Mouse (Mus musculus): Measurements from ENCODE around the gene 1700016D06Rik. TPM values are rescaled to one million over a fixed set of nuclear protein-coding genes. Genes with fewer than 3 reads are reported as not detected.

The 1700016D06Rik gene
- polyA plus RNA-seq, 1 experiment from 2014 or later: 0.32 TPM

DNA sequence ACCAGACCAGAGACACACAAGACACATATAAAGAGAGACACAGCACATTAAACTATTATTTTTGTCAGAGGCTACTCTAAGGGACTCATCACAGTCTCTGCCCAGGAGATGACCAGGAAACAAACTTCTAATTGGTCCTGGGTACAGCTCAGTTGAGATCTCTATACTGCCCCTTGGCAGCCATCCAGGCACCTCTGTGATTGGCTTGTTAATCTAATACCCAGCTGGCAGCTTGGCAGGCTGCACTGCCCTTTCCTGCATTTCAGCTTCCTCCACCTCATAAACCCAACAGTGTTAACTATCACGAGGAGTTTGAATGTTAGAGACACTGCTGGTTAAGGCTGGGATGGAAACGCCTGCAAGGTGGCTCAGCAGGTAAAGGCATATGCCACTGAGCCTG lies 57.7 kb downstream of the 1700016D06Rik start:
- Histone ChIP-seq H3K9ac (replicated peaks; ENCODE audit: low read depth, low read length) (no peak overlapping the region), H3K27ac (ENCODE audit: low read length) (no peak overlapping the region), H3K36me3 (ENCODE audit: control insufficient read depth, insufficient read depth) (peaks cover 5% of the 10 kb centered on the region; the same call in 1 of the 2 replicates), H3K4me3 (replicated peaks; ENCODE audit: low read length) (no peak overlapping the region), H3K4me2 (ENCODE audit: low read length) (no peak overlapping the region), H3K27me3 (replicated peaks; ENCODE audit: control insufficient read depth, insufficient read depth, low read length) (no peaks in the 10 kb centered on the region), H3K4me1 (replicated peaks; ENCODE audit: control insufficient read depth, insufficient read depth, low read length) (no peaks in the 10 kb centered on the region), H3K9me3 (ENCODE audit: control insufficient read depth, low read length) (peaks cover 5% of the 10 kb centered on the region; the same call in 1 of the 2 replicates)
- ATAC-seq: no peak
- 49% methylated on average over 2 of the region's 2 CpGs for WGBS

DNA sequence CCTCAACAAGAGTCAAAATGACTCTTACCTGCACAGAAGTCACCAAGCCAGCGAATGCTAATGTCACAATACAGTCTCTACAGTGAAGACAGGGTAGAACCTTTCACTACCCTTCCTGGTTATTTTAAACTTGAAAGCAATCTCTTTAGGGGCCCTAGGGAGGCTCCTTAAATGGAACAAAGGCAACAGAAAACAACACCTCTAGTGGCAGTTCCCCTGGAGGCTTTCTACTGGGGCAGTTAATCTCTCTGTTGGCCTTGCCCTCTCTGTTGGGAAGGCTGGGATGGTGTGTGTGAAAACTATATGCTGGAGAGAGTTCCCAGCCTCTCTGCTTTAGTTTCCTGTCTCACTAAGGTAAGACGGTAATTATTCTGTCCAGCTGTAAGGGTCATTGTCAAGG lies 60.3 kb downstream of the 1700016D06Rik start:
- peaks cover 5% of the 10 kb centered on the region; the same call in 1 of the 2 replicates for H3K9me3 ChIP-seq (ENCODE audit: control insufficient read depth, low read length)
- peaks cover 5% of the 10 kb centered on the region; the same call in 1 of the 2 replicates for H3K36me3 ChIP-seq (ENCODE audit: control insufficient read depth, insufficient read depth)
- H3K9ac ChIP-seq (replicated peaks; ENCODE audit: low read depth, low read length): no peak overlapping the region
- H3K4me1 ChIP-seq (replicated peaks; ENCODE audit: control insufficient read depth, insufficient read depth, low read length): peaks cover 5% of the 10 kb centered on the region
- no peak overlapping the region for H3K4me3 ChIP-seq (replicated peaks; ENCODE audit: low read length)
- ATAC-seq: no peak
- H3K27ac ChIP-seq (ENCODE audit: low read length): no peak overlapping the region
- H3K27me3 ChIP-seq (replicated peaks; ENCODE audit: control insufficient read depth, insufficient read depth, low read length): no peaks in the 10 kb centered on the region
- no peak overlapping the region for H3K4me2 ChIP-seq (ENCODE audit: low read length)
- 74% methylated on average over 2 of the region's 2 CpGs for WGBS

GRCm38 (mm10) chr8:11637531-11637930 lies 63.3 kb downstream of the 1700016D06Rik start:
- Histone ChIP-seq H3K36me3 (ENCODE audit: control insufficient read depth, insufficient read depth) (peaks cover 5% of the 10 kb centered on the region; the same call in 1 of the 2 replicates), H3K27ac (ENCODE audit: low read length) (no peak overlapping the region), H3K4me2 (ENCODE audit: low read length) (no peak overlapping the region), H3K9me3 (ENCODE audit: control insufficient read depth, low read length) (peaks cover 5% of the 10 kb centered on the region; the same call in 1 of the 2 replicates), H3K9ac (replicated peaks; ENCODE audit: low read depth, low read length) (no peak overlapping the region), H3K4me3 (replicated peaks; ENCODE audit: low read length) (no peak overlapping the region), H3K27me3 (replicated peaks; ENCODE audit: control insufficient read depth, insufficient read depth, low read length) (no peaks in the 10 kb centered on the region), H3K4me1 (replicated peaks; ENCODE audit: control insufficient read depth, insufficient read depth, low read length) (peaks cover 24% of the 10 kb centered on the region)
- WGBS: 91% methylated on average over 7 of the region's 7 CpGs
- ATAC-seq: no peak

DNA sequence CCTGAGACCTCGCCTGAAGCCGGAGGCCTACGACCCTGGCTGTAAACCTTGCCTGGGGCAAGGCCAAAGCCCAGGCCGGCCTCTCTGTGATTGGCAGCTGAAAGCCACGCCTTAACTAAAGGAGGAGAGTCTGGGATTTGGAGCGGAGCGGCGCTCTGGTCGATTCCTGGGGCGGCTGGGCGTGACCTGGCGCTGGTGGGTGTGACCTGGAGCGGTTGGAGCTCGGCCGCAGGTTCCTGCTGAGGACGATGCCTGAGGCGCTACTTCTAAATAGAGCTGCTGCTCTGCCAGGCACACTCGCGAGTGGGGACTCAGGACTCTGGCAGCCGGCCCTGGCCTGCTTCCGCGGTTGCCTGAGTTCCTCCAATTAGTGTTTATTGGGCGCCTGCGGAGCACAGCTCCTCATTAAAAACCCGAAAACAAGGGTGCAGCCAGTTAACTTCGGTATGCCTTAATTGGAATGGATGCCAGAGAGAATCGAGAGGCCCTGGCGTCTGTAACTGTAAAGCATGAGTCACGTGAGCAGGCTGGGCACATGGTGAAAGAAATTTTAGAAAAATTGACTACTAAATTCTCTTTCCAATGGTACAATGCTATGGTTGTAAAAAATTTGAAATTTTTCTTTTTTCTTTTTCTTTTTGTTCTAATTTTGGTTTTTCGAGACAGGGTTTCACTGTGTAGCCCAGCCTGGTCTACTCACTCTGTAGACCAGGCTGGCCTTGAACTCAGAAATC lies 64.4 kb downstream of the 1700016D06Rik start:
- H3K36me3 ChIP-seq (ENCODE audit: control insufficient read depth, insufficient read depth): peaks cover 5% of the 10 kb centered on the region; the same call in 1 of the 2 replicates
- peak overlapping the region; percentile 97 for H3K9ac ChIP-seq (replicated peaks; ENCODE audit: low read depth, low read length)
- peak; percentile 36 for ATAC-seq
- peak overlapping the region; percentile 92 for H3K4me2 ChIP-seq (ENCODE audit: low read length)
- 2% methylated on average over 30 of the region's 30 CpGs for WGBS
- peaks cover 26% of the 10 kb centered on the region for H3K4me1 ChIP-seq (replicated peaks; ENCODE audit: control insufficient read depth, insufficient read depth, low read length)
- H3K4me3 ChIP-seq (replicated peaks; ENCODE audit: low read length): peak overlapping the region; percentile 97
- H3K9me3 ChIP-seq (ENCODE audit: control insufficient read depth, low read length): peaks cover 5% of the 10 kb centered on the region; the same call in 1 of the 2 replicates
- no peaks in the 10 kb centered on the region for H3K27me3 ChIP-seq (replicated peaks; ENCODE audit: control insufficient read depth, insufficient read depth, low read length)
- peak overlapping the region; percentile 98 for H3K27ac ChIP-seq (ENCODE audit: low read length)

DNA sequence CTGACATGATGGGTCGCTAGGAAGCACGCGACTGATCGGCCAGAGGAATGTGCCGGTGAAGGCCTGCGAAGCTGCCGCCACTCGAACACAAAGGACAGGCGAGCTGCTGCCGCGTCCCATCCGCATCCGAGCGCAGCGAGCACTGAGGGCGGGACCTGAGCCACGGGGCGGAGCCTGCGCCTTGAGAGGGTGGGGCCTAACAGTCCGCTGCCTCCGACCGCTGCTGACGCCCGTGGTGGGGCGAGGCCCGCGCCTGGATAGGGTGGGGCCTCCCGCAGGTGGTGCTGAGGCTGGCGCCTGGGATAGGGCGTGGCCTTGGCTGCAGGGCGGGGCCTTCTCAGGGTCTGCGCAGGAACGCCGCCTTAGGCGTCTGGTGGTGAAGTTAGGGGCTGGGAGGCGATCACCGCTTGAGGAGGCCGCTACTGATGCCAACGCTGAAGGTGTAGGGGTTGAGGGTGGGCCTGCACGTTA lies 65.2 kb downstream of the 1700016D06Rik start, which contains the start of gene Ankrd10:
Gene Ankrd10, minus strand, starts transcription at position 147 of the 471 bp plus-strand sequence.
- H3K4me3 ChIP-seq (replicated peaks; ENCODE audit: low read length): peak within 1 kb of the TSS; percentile 97
- H3K9ac ChIP-seq (replicated peaks; ENCODE audit: low read depth, low read length): peak within 1 kb of the TSS; percentile 97
- H3K27me3 ChIP-seq (replicated peaks; ENCODE audit: control insufficient read depth, insufficient read depth, low read length): no peaks in the 10 kb centered on the region
- H3K36me3 ChIP-seq (ENCODE audit: control insufficient read depth, insufficient read depth): no peaks in the 10 kb centered on the region; the same call in 1 of the 2 replicates
- peak; percentile 93 for ATAC-seq
- 0% methylated on average over 40 of the region's 40 CpGs for WGBS
- H3K9me3 ChIP-seq (ENCODE audit: control insufficient read depth, low read length): no peaks in the 10 kb centered on the region
- H3K4me1 ChIP-seq (replicated peaks; ENCODE audit: control insufficient read depth, insufficient read depth, low read length): peaks cover 26% of the 10 kb centered on the region
- H3K27ac ChIP-seq (ENCODE audit: low read length): peak within 1 kb of the TSS; percentile 98
- H3K4me2 ChIP-seq (ENCODE audit: low read length): peak within 1 kb of the TSS; percentile 92

DNA sequence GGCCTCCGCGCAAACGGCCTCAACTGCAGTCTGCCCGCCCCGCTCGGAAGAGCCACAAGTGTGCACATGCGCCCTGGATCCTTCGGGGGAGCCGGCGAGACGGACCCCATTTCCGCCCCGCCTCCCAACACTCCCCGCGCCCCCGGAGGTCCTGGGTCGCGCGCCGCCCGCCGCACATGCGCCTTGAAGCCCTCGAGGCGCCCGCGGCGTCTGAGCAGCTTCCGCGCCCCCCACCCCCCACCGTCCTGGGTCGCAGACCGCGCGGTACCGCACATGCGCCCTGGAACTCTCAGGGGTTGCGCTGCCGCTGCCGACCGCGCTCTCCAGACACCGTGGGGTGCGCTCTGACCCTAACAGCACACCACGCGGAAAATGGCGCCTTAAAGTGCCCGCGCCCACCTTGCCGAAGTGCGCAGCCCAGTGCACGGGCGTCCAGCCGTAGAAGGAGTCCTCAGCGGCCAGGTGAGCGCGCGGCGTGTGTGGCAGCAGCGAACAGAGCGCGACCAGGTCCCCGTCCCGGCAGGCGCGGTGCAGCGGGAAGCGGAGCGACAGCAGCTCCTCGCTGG lies 65.8 kb downstream of the 1700016D06Rik start:
- Histone ChIP-seq H3K27me3 (replicated peaks; ENCODE audit: control insufficient read depth, insufficient read depth, low read length) (no peaks in the 10 kb centered on the region), H3K4me2 (ENCODE audit: low read length) (peak overlapping the region; percentile 92), H3K9ac (replicated peaks; ENCODE audit: low read depth, low read length) (peak overlapping the region; percentile 97), H3K4me3 (replicated peaks; ENCODE audit: low read length) (peak overlapping the region; percentile 97), H3K9me3 (ENCODE audit: control insufficient read depth, low read length) (no peaks in the 10 kb centered on the region), H3K36me3 (ENCODE audit: control insufficient read depth, insufficient read depth) (peaks cover 3% of the 10 kb centered on the region; the same call in 1 of the 2 replicates), H3K27ac (ENCODE audit: low read length) (peak overlapping the region; percentile 98), H3K4me1 (replicated peaks; ENCODE audit: control insufficient read depth, insufficient read depth, low read length) (peaks cover 26% of the 10 kb centered on the region)
- under 1% methylated on average over 70 of the region's 70 CpGs for WGBS
- ATAC-seq: peak; percentile 85

DNA sequence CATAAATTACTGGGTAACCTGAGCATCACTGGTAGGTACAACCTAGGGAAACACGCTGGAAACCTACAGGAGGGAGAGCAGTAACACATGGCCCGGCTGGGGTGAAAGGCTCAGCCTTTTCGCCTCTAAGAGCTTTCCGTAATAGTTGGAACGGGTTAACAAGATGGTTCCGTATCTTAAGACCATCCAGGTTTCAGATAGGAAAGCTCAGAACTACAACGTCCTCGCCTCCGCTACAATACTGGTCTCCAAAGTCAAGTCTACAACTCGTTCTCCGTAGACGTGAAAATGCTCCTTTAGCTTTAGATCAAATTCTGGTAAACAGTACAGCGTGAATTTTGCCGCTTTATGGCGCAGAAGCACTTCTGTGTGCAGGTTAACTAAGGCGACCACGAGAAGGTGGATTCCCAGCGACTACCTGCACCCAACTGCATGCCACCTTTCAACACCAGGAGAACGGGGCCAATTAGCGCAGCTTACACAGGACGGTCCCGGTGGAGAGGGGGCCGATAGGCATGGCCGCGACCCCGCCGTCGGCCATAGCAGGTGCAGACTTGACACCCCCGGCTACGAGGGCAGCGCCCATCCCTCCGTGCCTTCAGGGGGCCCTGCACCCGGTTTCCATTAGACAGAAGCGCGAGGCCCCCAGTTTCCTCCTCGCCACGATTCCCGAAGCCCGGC lies 66.4 kb downstream of the 1700016D06Rik start:
- H3K27ac ChIP-seq (ENCODE audit: low read length): peak overlapping the region; percentile 98

GRCm38 (mm10) chr8:11633414-11633813 lies 67.4 kb downstream of the 1700016D06Rik start:
- H3K27me3 ChIP-seq (replicated peaks; ENCODE audit: control insufficient read depth, insufficient read depth, low read length): no peaks in the 10 kb centered on the region
- peaks cover 4% of the 10 kb centered on the region; the same call in 1 of the 2 replicates for H3K36me3 ChIP-seq (ENCODE audit: control insufficient read depth, insufficient read depth)
- H3K4me2 ChIP-seq (ENCODE audit: low read length): peak overlapping the region; percentile 92
- no peak overlapping the region for H3K9ac ChIP-seq (replicated peaks; ENCODE audit: low read depth, low read length)
- no peaks in the 10 kb centered on the region for H3K9me3 ChIP-seq (ENCODE audit: control insufficient read depth, low read length)
- 44% methylated on average over 7 of the region's 7 CpGs for WGBS
- H3K4me3 ChIP-seq (replicated peaks; ENCODE audit: low read length): peak overlapping the region; percentile 97
- H3K4me1 ChIP-seq (replicated peaks; ENCODE audit: control insufficient read depth, insufficient read depth, low read length): peaks cover 29% of the 10 kb centered on the region
- no peak overlapping the region for H3K27ac ChIP-seq (ENCODE audit: low read length)
- no peak for ATAC-seq

More for the DNA sequence above, 66.4 kb downstream of the 1700016D06Rik start:
- Histone ChIP-seq H3K9me3 (ENCODE audit: control insufficient read depth, low read length) (no peaks in the 10 kb centered on the region), H3K4me3 (replicated peaks; ENCODE audit: low read length) (peak overlapping the region; percentile 97), H3K27me3 (replicated peaks; ENCODE audit: control insufficient read depth, insufficient read depth, low read length) (no peaks in the 10 kb centered on the region), H3K4me1 (replicated peaks; ENCODE audit: control insufficient read depth, insufficient read depth, low read length) (peaks cover 26% of the 10 kb centered on the region), H3K4me2 (ENCODE audit: low read length) (peak overlapping the region; percentile 92), H3K36me3 (ENCODE audit: control insufficient read depth, insufficient read depth) (peaks cover 3% of the 10 kb centered on the region; the same call in 1 of the 2 replicates), H3K9ac (replicated peaks; ENCODE audit: low read depth, low read length) (peak overlapping the region; percentile 97)
- ATAC-seq: peak; percentile 6
- under 1% methylated on average over 38 of the region's 39 CpGs for WGBS

DNA sequence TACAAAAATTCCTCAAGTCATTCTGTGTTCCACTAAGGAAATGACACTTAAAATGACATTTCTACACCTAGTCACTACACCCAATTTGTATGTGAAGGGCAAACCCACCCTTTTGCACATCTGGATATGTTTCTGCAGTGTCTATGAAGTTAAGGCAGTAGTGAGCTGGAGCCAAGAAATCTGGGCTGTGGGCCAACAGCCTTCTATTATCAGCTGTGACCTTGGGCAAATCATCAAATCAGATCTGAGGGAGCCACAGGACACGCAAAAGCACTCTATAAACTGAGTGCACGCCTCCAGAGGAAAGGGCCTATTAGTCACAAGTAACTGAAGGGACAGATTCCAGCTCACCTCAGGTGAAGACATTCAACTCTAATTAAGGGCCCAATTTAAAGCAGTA lies 68.5 kb downstream of the 1700016D06Rik start:
- Histone ChIP-seq H3K27me3 (replicated peaks; ENCODE audit: control insufficient read depth, insufficient read depth, low read length) (no peaks in the 10 kb centered on the region), H3K9ac (replicated peaks; ENCODE audit: low read depth, low read length) (no peak overlapping the region), H3K27ac (ENCODE audit: low read length) (no peak overlapping the region), H3K9me3 (ENCODE audit: control insufficient read depth, low read length) (no peaks in the 10 kb centered on the region), H3K36me3 (ENCODE audit: control insufficient read depth, insufficient read depth) (peaks cover 11% of the 10 kb centered on the region), H3K4me2 (ENCODE audit: low read length) (peak overlapping the region; percentile 6; the same call in 1 of the 2 replicates), H3K4me3 (replicated peaks; ENCODE audit: low read length) (no peak overlapping the region), H3K4me1 (replicated peaks; ENCODE audit: control insufficient read depth, insufficient read depth, low read length) (peaks cover 29% of the 10 kb centered on the region)
- 7% methylated on average over 2 of the region's 2 CpGs for WGBS
- no peak for ATAC-seq
